Mouse (Mus musculus) T-helper 17 cell (primary cell): ENCODE results near the gene Selenot.

Experiments used
- in situ Hi-C, 2 experiments: fragments of 300-600 bp; cut with MboI, MseI; formaldehyde crosslinking; loops; 1 replicate in 1 of 2; 2 replicates in 1 of 2; pipeline ENCODE4 v1.15.1; 2025; ENCODE audit warnings: high pct_unique_total_duplicates in 2 of 2

The Selenot gene

DNA sequence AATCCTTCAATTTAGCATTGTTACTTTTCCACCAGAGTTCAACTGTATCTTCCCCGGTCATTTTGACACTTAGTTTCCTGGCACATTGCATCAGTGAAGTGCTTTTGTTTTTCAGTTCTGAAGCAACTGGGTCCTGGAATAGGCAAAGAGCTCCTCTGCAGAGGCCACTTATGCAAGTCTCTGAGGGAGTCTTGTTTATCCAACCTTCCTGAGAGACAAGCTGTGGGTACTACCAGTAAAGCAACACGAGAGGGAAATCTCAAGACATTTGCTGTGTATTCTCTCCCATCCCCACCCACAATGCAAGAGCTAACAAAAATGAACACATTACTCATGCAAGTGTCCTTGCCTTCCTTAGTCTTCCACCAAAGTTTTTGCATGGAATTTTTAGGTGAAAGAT lies 55.3 kb downstream of the Selenot start:
- in situ Hi-C loops: loop anchor here in 1 of 2 experiments (25.0 kb wide), 1 partner anchor 469 kb away; no protein-coding TSS in a partner anchor

DNA sequence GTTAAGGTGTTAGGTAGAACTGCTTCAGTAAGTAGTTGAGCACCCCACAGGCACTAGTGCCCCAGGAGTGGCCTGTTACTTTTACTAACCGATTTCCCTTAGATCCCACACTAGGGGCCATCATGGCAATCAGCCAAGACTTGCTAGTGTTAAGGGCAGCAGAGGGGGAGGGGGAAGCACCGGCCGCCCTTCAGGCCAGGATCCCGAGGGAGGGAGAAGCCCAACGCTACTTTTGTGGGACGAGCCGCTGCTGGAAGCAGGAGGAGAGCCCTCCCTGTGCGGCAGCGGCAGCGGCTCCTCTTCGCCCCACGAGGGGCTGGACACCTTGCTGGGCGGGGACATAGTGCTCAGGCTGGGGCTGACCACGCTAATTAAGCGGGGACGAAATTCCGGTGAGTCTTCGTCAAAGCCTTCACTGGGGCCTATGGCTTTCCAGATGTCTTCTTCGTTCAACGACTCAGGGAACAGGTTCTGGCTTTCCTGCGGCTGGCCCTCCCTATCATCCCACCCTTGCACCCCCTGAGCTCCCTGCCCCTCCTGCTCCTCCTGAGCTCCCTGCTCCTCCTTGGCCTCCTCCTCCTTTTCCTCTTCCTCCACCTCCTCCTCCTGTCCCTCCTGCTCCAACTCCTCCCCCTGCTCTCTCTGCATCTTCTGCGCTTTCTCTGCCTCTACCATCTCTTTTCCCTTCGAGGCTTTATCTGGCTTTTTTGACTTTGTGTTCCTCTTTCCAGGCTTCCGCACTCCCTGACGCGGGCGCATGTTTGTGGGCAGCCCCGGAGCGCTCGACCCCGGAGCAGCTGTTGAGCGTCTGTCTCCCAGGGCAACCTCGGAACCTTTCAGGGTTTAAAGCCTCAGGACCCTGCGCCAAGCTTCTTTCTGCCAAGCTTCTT lies 60.2 kb downstream of the Selenot start, which contains the start of gene Erich6:
Erich6 (minus strand) TSS at position 802 of the 890 bp plus-strand sequence.
- in situ Hi-C loops: loop anchor here in 1 of 2 experiments (25.0 kb wide), 1 partner anchor 474 kb away; no protein-coding TSS in a partner anchor
